Mouse (Mus musculus) heart, embryonic 11.5 days (tissue): ENCODE measurements around the gene Ccdc65. TPM values are rescaled to one million over a fixed set of nuclear protein-coding genes. Genes with fewer than 3 reads are reported as not detected.

Experiments used
- ATAC-seq: fragments of 200-750 bp; cut with Nextera tagmentation; replicated peaks from 2 replicates; pipeline ENCODE4 v1.8.0; 2017; ENCODE audit warnings: moderate library complexity; ENCODE audit not compliant: insufficient number of reproducible peaks, low FRiP score, low TSS enrichment
- H3K27ac ChIP-seq: fragments of 300-500 bp; sonication (generic); 2 replicates; pipeline ENCODE4 v1.5.1; 2014; ENCODE audit warnings: mild to moderate bottlenecking, low read depth, low read length
- H3K27me3 ChIP-seq: fragments of 300-500 bp; sonication (generic); 2 replicates; pipeline ENCODE4 v1.6.1; 2014; ENCODE audit warnings: mild to moderate bottlenecking, low read length, mixed read lengths; ENCODE audit not compliant: control insufficient read depth, insufficient read depth
- H3K36me3 ChIP-seq: fragments of 300-500 bp; sonication (generic); 2 replicates; pipeline ENCODE4 v1.6.1; 2014; ENCODE audit warnings: mild to moderate bottlenecking, low read length, moderate library complexity, mixed read lengths; ENCODE audit not compliant: control insufficient read depth, insufficient read depth
- H3K4me1 ChIP-seq: fragments of 300-500 bp; sonication (generic); 2 replicates; pipeline ENCODE4 v1.6.1; 2014; ENCODE audit warnings: low read length; ENCODE audit not compliant: control insufficient read depth, insufficient read depth
- H3K4me2 ChIP-seq: fragments of 300-500 bp; sonication (generic); 2 replicates; pipeline ENCODE4 v1.6.1; 2014; ENCODE audit warnings: mild to moderate bottlenecking, moderate library complexity
- H3K4me3 ChIP-seq: fragments of 300-500 bp; sonication (generic); 2 replicates; pipeline ENCODE4 v1.5.1; 2014; ENCODE audit warnings: low read depth, low read length
- H3K9ac ChIP-seq: fragments of 300-500 bp; sonication (generic); 2 replicates; pipeline ENCODE4 v1.6.1; 2014; ENCODE audit warnings: mild to moderate bottlenecking, low read depth, low read length, moderate library complexity
- H3K9me3 ChIP-seq: fragments of 300-500 bp; sonication (generic); replicated peaks from 2 replicates; pipeline ENCODE4 v1.6.1; 2016; ENCODE audit warnings: low read length; ENCODE audit not compliant: control insufficient read depth
- WGBS: fragments of 180-500 bp; shearing (Covaris S2); extraction: QIAGEN DNeasy Blood & Tissue Kit; methylation state at CpG from one replicate; pipeline ENCODE4 v1.1.7; 2014; ENCODE audit not compliant: insufficient replicate concordance; 5-methylcytosine and 5-hydroxymethylcytosine counted together
- polyA plus RNA-seq: library from polyadenylated mRNA; unstranded; fragments of >200 nt; fragmentation: Nextera tagmentation; extraction: Ambion mirVana; gene quantifications from 2 replicates; pipeline ENCODE4 v1.2.1, GENCODE M21; 2014

The Ccdc65 gene
- polyA plus RNA-seq, 1 experiment from 2014 or later = 0.37 TPM

DNA sequence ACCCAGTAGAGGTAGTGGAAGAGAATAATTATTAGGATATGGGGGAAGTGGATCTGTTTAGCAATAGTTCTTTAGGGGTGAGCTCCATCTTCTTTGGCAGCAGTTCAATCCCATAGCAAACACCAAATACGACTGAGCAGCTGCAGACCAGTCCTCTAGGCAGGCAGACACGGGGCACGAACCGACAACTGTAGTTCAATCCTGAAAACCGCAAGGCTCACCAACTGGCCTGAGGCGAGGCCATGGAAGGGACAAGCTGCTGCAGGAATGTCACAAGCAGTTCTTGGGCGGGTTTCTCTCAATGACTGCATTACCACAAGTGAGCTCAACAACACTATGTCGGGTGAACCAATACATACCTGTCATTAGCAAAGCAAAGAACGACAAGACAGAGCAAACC, 3.7 kb upstream of the Ccdc65 start:
- Histone ChIP-seq H3K9ac (no peak overlapping the region), H3K9me3 (no peaks in the 10 kb centered on the region), H3K36me3 (no peaks in the 10 kb centered on the region), H3K4me2 (no peak overlapping the region), H3K27me3 (peaks cover 40% of the 10 kb centered on the region), H3K4me3 (no peak overlapping the region), H3K4me1 (peaks cover 4% of the 10 kb centered on the region), H3K27ac (no peak overlapping the region)
- WGBS = 50% methylated on average over 9 of the region's 9 CpGs
- no peak for ATAC-seq

DNA sequence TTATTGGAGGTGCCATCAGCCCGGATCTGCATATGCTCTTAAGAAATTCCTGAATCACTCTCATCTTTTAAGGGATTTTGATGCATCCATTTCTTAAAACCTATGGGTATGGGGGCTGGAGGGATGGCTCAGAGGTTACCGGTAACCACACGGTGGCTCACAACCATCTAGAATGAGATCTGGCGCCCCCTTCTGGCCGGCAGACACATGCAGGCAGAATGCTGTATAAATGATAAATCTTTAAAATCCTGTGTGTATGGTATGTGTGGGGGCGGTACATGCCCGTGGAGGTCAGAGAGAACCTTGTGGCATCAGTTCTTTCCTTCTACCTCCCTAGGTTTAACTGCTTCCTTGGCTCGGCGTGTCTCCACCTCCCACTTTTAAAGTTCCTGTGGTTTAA, 2.4 kb downstream of the Ccdc65 start:
- ATAC-seq = no peak
- Histone ChIP-seq H3K36me3 (no peaks in the 10 kb centered on the region), H3K9me3 (no peaks in the 10 kb centered on the region), H3K27me3 (peaks cover 4% of the 10 kb centered on the region; the same call in 1 of the 2 replicates), H3K9ac (no peak overlapping the region), H3K4me1 (no peaks in the 10 kb centered on the region; the same call in 1 of the 2 replicates), H3K4me3 (no peak overlapping the region), H3K4me2 (no peak overlapping the region), H3K27ac (no peak overlapping the region)
- 14% methylated on average over 9 of the region's 9 CpGs for WGBS

GRCm38 (mm10) chr15:98714230-98714652, 6.2 kb downstream of the Ccdc65 start:
- Histone ChIP-seq H3K4me3 (no peak overlapping the region), H3K9me3 (no peaks in the 10 kb centered on the region), H3K27me3 (no peaks in the 10 kb centered on the region), H3K27ac (no peak overlapping the region), H3K36me3 (no peaks in the 10 kb centered on the region), H3K4me2 (no peak overlapping the region), H3K9ac (no peak overlapping the region), H3K4me1 (no peaks in the 10 kb centered on the region)
- WGBS = 62% methylated on average over 5 of the region's 5 CpGs
- ATAC-seq = no peak

- no peaks in the 10 kb centered on the region for H3K36me3 ChIP-seq
- H3K9ac ChIP-seq = no peak overlapping the region
- ATAC-seq = no peak
- no peaks in the 10 kb centered on the region for H3K9me3 ChIP-seq
- H3K27ac ChIP-seq = no peak overlapping the region
- H3K4me3 ChIP-seq = no peak overlapping the region
- peaks cover 4% of the 10 kb centered on the region; the same call in 1 of the 2 replicates for H3K27me3 ChIP-seq
- 52% methylated on average over 16 of the region's 16 CpGs for WGBS
- no peaks in the 10 kb centered on the region for H3K4me1 ChIP-seq
- no peak overlapping the region for H3K4me2 ChIP-seq
Observed at GRCm38 (mm10) chr15:98717301-98717700, 9.3 kb downstream of the Ccdc65 start.

DNA sequence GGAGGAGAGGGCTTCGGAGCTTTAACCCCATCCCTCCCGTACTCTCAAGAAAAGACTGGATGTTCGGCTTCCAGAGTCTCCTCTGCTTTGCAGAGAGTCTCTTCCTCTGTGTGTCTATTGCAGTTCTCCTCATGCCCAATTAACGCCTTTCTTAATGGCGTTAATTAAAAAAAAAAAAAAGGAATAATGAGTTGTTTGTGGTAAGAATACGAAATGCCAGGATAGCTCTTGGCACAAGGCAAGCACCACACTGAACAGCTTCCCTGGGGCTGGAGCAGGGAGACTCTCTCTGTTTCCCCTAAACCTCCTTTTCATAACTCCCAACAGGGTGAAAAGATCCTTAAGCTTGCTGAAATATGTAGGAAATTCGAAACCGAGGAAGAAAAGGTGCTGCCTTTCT, 14.2 kb downstream of the Ccdc65 start:
- no peak for ATAC-seq
- no peak overlapping the region for H3K4me2 ChIP-seq
- H3K27me3 ChIP-seq = peaks cover 10% of the 10 kb centered on the region
- no peaks in the 10 kb centered on the region for H3K9me3 ChIP-seq
- no peak overlapping the region for H3K27ac ChIP-seq
- H3K4me3 ChIP-seq = no peak overlapping the region
- WGBS = 74% methylated on average over 8 of the region's 8 CpGs
- H3K9ac ChIP-seq = no peak overlapping the region
- peaks cover 5% of the 10 kb centered on the region for H3K4me1 ChIP-seq
- no peaks in the 10 kb centered on the region for H3K36me3 ChIP-seq

DNA sequence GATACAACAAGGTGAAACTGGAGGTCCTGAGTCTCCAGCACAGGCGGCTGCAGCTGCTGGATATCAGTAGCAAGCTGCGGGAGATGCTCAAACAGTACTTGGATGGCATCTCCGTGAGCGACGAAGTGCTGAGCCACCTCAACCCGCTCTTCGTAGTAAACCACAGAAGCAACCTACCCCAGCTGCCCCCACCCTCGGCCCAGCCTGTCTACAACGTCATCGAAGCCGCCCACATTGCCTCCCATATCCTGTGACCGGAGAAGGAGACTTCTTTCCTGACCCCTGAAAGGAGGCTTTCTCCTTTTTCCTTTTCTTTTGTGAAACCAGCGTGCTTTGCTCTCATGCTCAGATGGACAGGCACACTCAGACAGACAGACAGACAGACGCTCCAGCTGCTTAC, 14.8 kb downstream of the Ccdc65 start:
- H3K9me3 ChIP-seq = no peaks in the 10 kb centered on the region
- H3K9ac ChIP-seq = no peak overlapping the region
- peaks cover 10% of the 10 kb centered on the region for H3K27me3 ChIP-seq
- peaks cover 5% of the 10 kb centered on the region for H3K4me1 ChIP-seq
- no peak overlapping the region for H3K4me3 ChIP-seq
- peak overlapping the region; percentile 23 for H3K4me2 ChIP-seq
- ATAC-seq = no peak
- H3K36me3 ChIP-seq = no peaks in the 10 kb centered on the region
- 41% methylated on average over 14 of the region's 14 CpGs for WGBS
- no peak overlapping the region for H3K27ac ChIP-seq

GRCm38 (mm10) chr15:98724441-98724840, 16.4 kb downstream of the Ccdc65 start:
- Histone ChIP-seq H3K4me2 (peak overlapping the region; percentile 14; the same call in 1 of the 2 replicates), H3K4me1 (peaks cover 7% of the 10 kb centered on the region), H3K36me3 (no peaks in the 10 kb centered on the region), H3K27ac (no peak overlapping the region), H3K9ac (no peak overlapping the region), H3K27me3 (peaks cover 10% of the 10 kb centered on the region), H3K4me3 (no peak overlapping the region), H3K9me3 (no peaks in the 10 kb centered on the region)
- WGBS = 24% methylated on average over 19 of the region's 19 CpGs
- ATAC-seq = no peak

DNA sequence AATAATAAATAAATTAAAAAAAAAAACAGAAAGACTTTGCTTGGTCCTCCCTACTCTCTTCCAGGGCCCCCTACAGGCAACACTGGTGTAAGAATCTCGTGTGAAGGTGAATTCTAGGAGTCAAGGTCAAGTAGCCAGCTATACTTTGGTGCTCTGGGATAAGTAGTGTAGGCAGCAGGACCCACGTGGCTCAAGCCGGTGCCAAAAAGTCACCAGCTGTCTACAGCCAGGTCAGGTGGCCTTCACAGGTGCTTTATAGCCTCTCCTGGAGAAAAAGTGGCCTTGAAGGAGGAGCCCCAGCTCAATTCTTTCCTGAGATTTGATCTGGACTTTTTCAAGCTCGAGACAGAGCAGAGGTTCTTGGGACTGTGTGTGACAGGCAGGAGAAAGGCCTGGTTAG, 18.1 kb downstream of the Ccdc65 start:
- Histone ChIP-seq H3K4me2 (no peak overlapping the region), H3K27me3 (peaks cover 13% of the 10 kb centered on the region), H3K27ac (no peak overlapping the region), H3K4me1 (peaks cover 7% of the 10 kb centered on the region), H3K9me3 (no peaks in the 10 kb centered on the region), H3K36me3 (no peaks in the 10 kb centered on the region), H3K9ac (no peak overlapping the region), H3K4me3 (no peak overlapping the region)
- ATAC-seq = no peak
- WGBS = 71% methylated on average over 4 of the region's 4 CpGs

DNA sequence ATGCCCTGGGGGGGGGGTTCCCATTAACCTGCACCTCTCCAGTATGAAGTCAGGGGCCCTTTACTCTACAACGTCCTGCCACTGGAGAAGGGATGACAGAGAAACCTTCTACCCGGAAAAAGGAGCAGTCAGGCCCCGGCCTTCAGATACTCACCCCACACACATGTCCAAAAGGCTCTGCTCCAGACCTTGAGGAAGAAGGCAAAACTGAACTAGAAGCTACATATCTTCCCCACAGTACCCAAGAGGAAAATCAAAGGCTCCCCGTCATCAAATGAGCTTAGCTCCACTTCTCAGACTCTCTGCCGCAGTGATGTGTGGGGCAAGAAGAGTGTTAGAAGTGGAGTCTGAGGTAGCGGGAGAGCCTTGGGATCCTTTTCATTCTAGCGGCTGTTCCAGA, 18.7 kb downstream of the Ccdc65 start:
- no peaks in the 10 kb centered on the region for H3K36me3 ChIP-seq

More for the DNA sequence above, 18.7 kb downstream of the Ccdc65 start:
- Histone ChIP-seq H3K4me1 (peaks cover 7% of the 10 kb centered on the region), H3K4me2 (peak overlapping the region; percentile 100), H3K27me3 (peaks cover 9% of the 10 kb centered on the region), H3K9ac (no peak overlapping the region; the same call in 1 of the 2 replicates), H3K4me3 (peak overlapping the region; percentile 57), H3K27ac (no peak overlapping the region), H3K9me3 (no peaks in the 10 kb centered on the region)
- ATAC-seq = no peak
- WGBS = 45% methylated on average over 7 of the region's 7 CpGs
